Mouse (Mus musculus) neural tube, embryonic 12.5 days (tissue): ENCODE measurements at regions not wholly inside any gene's neighbourhood (a gene's known extent, or its start where the extent isn't known, plus 50 kb on each side); places are given as distances from the start of the nearest gene placed in this dataset.

Experiments
- ATAC-seq: fragments of 200-750 bp; cut with Nextera tagmentation; 2 replicates; pipeline ENCODE4 v1.8.0; 2017; ENCODE audit warnings: low read depth, mild to moderate bottlenecking, moderate TSS enrichment, moderate library complexity; ENCODE audit not compliant: low FRiP score
- H3K27ac ChIP-seq: fragments of 300-500 bp; sonication (generic); 2 replicates; pipeline ENCODE4 v1.5.1; 2016
- H3K27me3 ChIP-seq: fragments of 300-500 bp; sonication (generic); replicated peaks from 2 replicates; pipeline ENCODE4 v1.6.1; 2016; ENCODE audit warnings: mild to moderate bottlenecking
- H3K36me3 ChIP-seq: fragments of 300-500 bp; sonication (generic); 2 replicates; pipeline ENCODE4 v1.6.1; 2016; ENCODE audit warnings: mild to moderate bottlenecking
- H3K4me1 ChIP-seq: fragments of 300-500 bp; sonication (generic); 2 replicates; pipeline ENCODE4 v1.6.1; 2016
- H3K4me2 ChIP-seq: fragments of 300-500 bp; sonication (generic); replicated peaks from 2 replicates; pipeline ENCODE4 v1.6.1; 2016; ENCODE audit warnings: mild to moderate bottlenecking
- H3K4me3 ChIP-seq: fragments of 300-500 bp; sonication (generic); 2 replicates; pipeline ENCODE4 v1.5.1; 2016
- H3K9ac ChIP-seq: fragments of 300-500 bp; sonication (generic); 2 replicates; pipeline ENCODE4 v1.6.1; 2016; ENCODE audit warnings: mild to moderate bottlenecking
- H3K9me3 ChIP-seq: fragments of 300-500 bp; sonication (generic); 2 replicates; pipeline ENCODE4 v1.6.1; 2016; ENCODE audit warnings: mild to moderate bottlenecking
- WGBS: fragments of 180-500 bp; shearing (Covaris S2); methylation state at CpG from one replicate; pipeline ENCODE4 v1.1.7; 2016; 5-methylcytosine and 5-hydroxymethylcytosine counted together

DNA sequence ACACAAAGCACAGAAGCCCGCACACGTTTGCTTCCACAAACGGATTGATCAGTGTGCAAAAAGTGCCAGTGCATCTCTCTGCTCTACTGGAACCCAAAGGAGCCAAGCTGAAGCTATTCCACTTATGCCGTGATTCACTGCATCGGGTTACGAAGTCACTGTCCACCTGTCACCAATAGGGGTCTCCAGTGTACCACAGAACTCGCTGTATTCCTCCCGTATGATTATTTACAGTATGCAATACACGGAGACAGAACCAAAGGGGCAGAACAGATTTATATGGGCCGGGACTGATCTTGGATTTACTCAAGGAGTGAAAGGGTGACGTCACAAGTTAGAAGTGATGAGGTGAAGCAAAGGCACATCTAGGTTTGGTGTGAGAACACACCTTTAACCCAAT is 155.5 kb upstream of the Atp5g3 start:
- no peaks in the 10 kb centered on the region for H3K36me3 ChIP-seq
- H3K4me2 ChIP-seq, result peak overlapping the region; percentile 32; the same call in 1 of the 2 replicates
- H3K9me3 ChIP-seq, result no peaks in the 10 kb centered on the region
- WGBS, result 4% methylated on average over 11 of the region's 11 CpGs
- H3K4me1 ChIP-seq, result 0 out of 2 replicates have a peak, but pooled peaks cover 5% of the 10 kb centered on the region
- no peak overlapping the region for H3K4me3 ChIP-seq
- H3K27me3 ChIP-seq, result peaks cover 4% of the 10 kb centered on the region; the same call in 1 of the 2 replicates
- ATAC-seq, result peak; percentile 41; the same call in 1 of the 2 replicates
- H3K9ac ChIP-seq, result no peak overlapping the region
- no peak overlapping the region for H3K27ac ChIP-seq

GRCm38 (mm10) chr2:74064369-74064768 is 153.2 kb upstream of the Atp5g3 start:
- no peak overlapping the region for H3K4me3 ChIP-seq

GRCm38 (mm10) chr2:74063777-74064176 is 152.7 kb upstream of the Atp5g3 start:
- no peak overlapping the region; the same call in 1 of the 2 replicates for H3K27ac ChIP-seq
- H3K9ac ChIP-seq, result no peak overlapping the region
- 0 out of 2 replicates have a peak, but pooled peaks cover 5% of the 10 kb centered on the region for H3K4me1 ChIP-seq
- peak; percentile 93 for ATAC-seq
- H3K9me3 ChIP-seq, result no peaks in the 10 kb centered on the region
- no peaks in the 10 kb centered on the region for H3K36me3 ChIP-seq
- peaks cover 4% of the 10 kb centered on the region; the same call in 1 of the 2 replicates for H3K27me3 ChIP-seq
- no peak overlapping the region for H3K4me3 ChIP-seq
- WGBS, result 39% methylated on average over 15 of the region's 15 CpGs
- peak overlapping the region; percentile 39 for H3K4me2 ChIP-seq

More at GRCm38 (mm10) chr2:74064369-74064768, 153.2 kb upstream of the Atp5g3 start:
- no peaks in the 10 kb centered on the region for H3K9me3 ChIP-seq
- peak; percentile 3; the same call in 1 of the 2 replicates for ATAC-seq
- H3K36me3 ChIP-seq, result no peaks in the 10 kb centered on the region
- no peak overlapping the region for H3K9ac ChIP-seq
- peaks cover 4% of the 10 kb centered on the region; the same call in 1 of the 2 replicates for H3K27me3 ChIP-seq
- WGBS, result 33% methylated on average over 9 of the region's 9 CpGs
- 0 out of 2 replicates have a peak, but pooled peaks cover 5% of the 10 kb centered on the region for H3K4me1 ChIP-seq
- H3K4me2 ChIP-seq, result peak overlapping the region; percentile 39; the same call in 1 of the 2 replicates
- no peak overlapping the region for H3K27ac ChIP-seq

DNA sequence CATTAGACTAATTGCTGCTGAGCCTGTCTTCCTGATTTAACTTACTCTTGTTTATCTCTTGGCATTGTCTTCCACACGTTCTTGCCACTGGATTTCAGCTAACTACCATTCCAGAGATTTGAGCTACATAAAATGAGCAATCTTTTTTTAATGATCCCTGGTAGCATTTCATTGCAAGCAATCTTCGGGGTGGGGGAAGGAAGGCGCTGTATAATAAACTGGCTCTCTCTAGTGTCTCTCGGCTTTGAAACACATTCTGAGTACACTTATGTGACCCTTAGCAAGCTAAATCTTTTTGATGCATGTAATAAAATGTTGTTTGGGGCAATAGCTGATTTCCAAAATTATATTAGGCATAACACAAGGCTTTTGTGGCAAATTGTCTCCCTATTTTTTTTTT is 152.2 kb upstream of the Atp5g3 start:
- H3K27me3 ChIP-seq, result peaks cover 4% of the 10 kb centered on the region; the same call in 1 of the 2 replicates
- no peaks in the 10 kb centered on the region for H3K9me3 ChIP-seq
- H3K4me1 ChIP-seq, result 0 out of 2 replicates have a peak, but pooled peaks cover 5% of the 10 kb centered on the region
- H3K9ac ChIP-seq, result no peak overlapping the region
- no peak for ATAC-seq
- no peak overlapping the region for H3K4me3 ChIP-seq
- no peak overlapping the region for H3K27ac ChIP-seq
- H3K4me2 ChIP-seq, result peak overlapping the region; percentile 39
- WGBS, result 61% methylated on average over 4 of the region's 4 CpGs
- no peaks in the 10 kb centered on the region for H3K36me3 ChIP-seq

DNA sequence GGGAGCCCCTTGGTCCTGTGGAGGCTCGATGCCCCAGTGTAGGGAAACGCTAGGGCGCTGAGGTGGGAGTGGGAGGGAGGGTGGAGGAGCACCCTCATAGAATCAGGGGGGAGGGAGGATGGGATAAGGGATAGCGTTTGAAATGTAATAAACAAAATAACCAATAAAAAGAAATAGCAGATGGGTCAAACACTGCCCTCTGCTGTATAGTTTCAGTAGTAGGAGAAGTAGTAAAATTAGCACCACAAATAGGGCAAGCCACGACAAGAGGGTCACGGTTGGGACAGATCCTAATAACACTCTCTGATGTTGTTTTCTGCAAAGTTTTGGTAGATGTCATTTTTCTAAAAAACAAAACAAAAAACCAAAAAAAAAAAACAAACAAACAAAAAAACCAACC is 131.3 kb upstream of the Atp5g3 start:
- no peak overlapping the region for H3K27ac ChIP-seq
- no peaks in the 10 kb centered on the region for H3K4me1 ChIP-seq
- WGBS, result 69% methylated on average over 6 of the region's 6 CpGs
- no peak overlapping the region for H3K4me2 ChIP-seq
- H3K36me3 ChIP-seq, result no peaks in the 10 kb centered on the region
- H3K9ac ChIP-seq, result no peak overlapping the region
- no peak overlapping the region for H3K4me3 ChIP-seq
- no peaks in the 10 kb centered on the region for H3K27me3 ChIP-seq
- no peaks in the 10 kb centered on the region for H3K9me3 ChIP-seq
- no peak for ATAC-seq

DNA sequence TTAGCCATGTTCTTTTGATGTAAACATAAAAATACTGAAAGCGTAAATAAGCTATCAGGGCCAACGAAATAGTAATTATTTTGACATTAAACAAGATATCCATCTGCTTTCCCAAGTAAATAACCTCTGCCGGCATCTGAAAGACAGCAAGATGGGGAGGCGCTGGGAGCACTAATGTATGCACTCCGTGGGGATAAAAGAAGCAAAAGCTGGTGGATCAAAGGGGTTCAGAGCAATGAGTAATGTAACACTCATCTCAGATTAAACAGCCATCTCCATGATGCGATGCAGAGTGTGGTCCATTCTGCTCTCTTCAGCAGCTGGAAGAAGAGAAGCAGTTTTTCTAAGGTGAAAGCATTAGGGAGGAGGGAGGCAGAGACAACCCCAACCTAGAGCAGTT is 128.5 kb upstream of the Atp5g3 start:
- no peak overlapping the region for H3K27ac ChIP-seq
- H3K9ac ChIP-seq, result no peak overlapping the region
- WGBS, result 59% methylated on average over 6 of the region's 6 CpGs
- H3K4me2 ChIP-seq, result no peak overlapping the region
- no peak overlapping the region for H3K4me3 ChIP-seq
- no peaks in the 10 kb centered on the region for H3K36me3 ChIP-seq
- no peaks in the 10 kb centered on the region for H3K9me3 ChIP-seq
- ATAC-seq, result no peak
- H3K27me3 ChIP-seq, result no peaks in the 10 kb centered on the region
- H3K4me1 ChIP-seq, result no peaks in the 10 kb centered on the region

- H3K4me3 ChIP-seq, result no peak overlapping the region
- ATAC-seq, result no peak
- no peak overlapping the region for H3K4me2 ChIP-seq
- no peaks in the 10 kb centered on the region for H3K9me3 ChIP-seq
- no peaks in the 10 kb centered on the region for H3K4me1 ChIP-seq
- 91% methylated on average over 9 of the region's 9 CpGs for WGBS
- H3K27me3 ChIP-seq, result no peaks in the 10 kb centered on the region
- H3K27ac ChIP-seq, result no peak overlapping the region
- no peak overlapping the region for H3K9ac ChIP-seq
- no peaks in the 10 kb centered on the region for H3K36me3 ChIP-seq
Observed at GRCm38 (mm10) chr2:74036043-74036442, 124.9 kb upstream of the Atp5g3 start.

- WGBS, result 79% methylated on average over 11 of the region's 11 CpGs
- H3K36me3 ChIP-seq, result no peaks in the 10 kb centered on the region
- no peak overlapping the region for H3K9ac ChIP-seq
- no peak for ATAC-seq
- H3K4me1 ChIP-seq, result peaks cover 5% of the 10 kb centered on the region; the same call in 1 of the 2 replicates
- no peak overlapping the region for H3K27ac ChIP-seq
- no peaks in the 10 kb centered on the region for H3K27me3 ChIP-seq
- no peak overlapping the region for H3K4me2 ChIP-seq
- no peak overlapping the region for H3K4me3 ChIP-seq
- no peaks in the 10 kb centered on the region for H3K9me3 ChIP-seq
Observed at GRCm38 (mm10) chr2:74032177-74033021, 121.3 kb upstream of the Atp5g3 start.

- Histone ChIP-seq H3K9me3 (no peaks in the 10 kb centered on the region), H3K36me3 (no peaks in the 10 kb centered on the region), H3K4me2 (no peak overlapping the region), H3K4me3 (no peak overlapping the region), H3K4me1 (peaks cover 5% of the 10 kb centered on the region; the same call in 1 of the 2 replicates), H3K27me3 (no peaks in the 10 kb centered on the region), H3K27ac (no peak overlapping the region), H3K9ac (no peak overlapping the region)
- no peak for ATAC-seq
- 91% methylated on average over 9 of the region's 9 CpGs for WGBS
Observed at GRCm38 (mm10) chr2:74029938-74030337, 118.8 kb upstream of the Atp5g3 start.

DNA sequence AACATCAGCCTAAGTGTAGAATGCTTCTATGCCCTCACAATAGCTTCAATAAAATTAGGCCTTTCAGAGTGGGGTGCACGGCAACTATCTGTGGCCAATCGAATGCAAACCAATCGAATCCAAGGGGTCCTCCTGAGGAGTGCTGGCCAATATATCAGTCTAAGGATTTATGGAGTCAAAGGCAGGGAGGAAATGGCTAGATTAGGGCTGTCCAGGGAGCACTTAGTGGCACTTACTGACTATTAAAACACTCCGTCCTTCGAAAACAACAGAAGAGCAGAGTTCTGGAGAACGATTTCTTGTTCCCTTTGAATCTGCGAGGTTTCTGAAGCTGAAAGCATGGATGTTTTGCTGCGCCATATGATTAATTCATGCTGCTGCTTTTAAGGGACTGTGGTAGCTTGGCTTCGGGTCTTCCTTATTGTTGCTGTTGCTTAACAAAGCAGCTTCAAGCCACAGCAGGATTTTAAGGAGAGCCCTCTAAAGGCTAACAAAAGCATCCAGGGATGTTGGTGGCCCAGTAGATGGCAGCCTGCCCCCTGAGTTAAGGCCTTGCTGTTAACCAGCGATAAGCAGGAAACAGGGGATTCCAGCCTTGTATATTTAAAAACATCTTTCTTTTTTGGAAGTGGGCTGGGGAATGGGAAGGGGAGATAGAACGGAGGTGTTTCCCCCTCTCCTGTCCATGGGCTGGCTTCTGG is 116.4 kb upstream of the Atp5g3 start:
- Histone ChIP-seq H3K9me3 (no peaks in the 10 kb centered on the region), H3K4me3 (no peak overlapping the region), H3K27me3 (no peaks in the 10 kb centered on the region), H3K4me2 (peak overlapping the region; percentile 23; the same call in 1 of the 2 replicates), H3K4me1 (peaks cover 5% of the 10 kb centered on the region; the same call in 1 of the 2 replicates), H3K27ac (no peak overlapping the region), H3K36me3 (no peaks in the 10 kb centered on the region), H3K9ac (no peak overlapping the region; the same call in 1 of the 2 replicates)
- peak; percentile 29; the same call in 1 of the 2 replicates for ATAC-seq
- 32% methylated on average over 11 of the region's 11 CpGs for WGBS

GRCm38 (mm10) chr2:74015146-74015545 is 104.0 kb upstream of the Atp5g3 start:
- Histone ChIP-seq H3K9ac (no peak overlapping the region), H3K9me3 (no peaks in the 10 kb centered on the region), H3K27ac (no peak overlapping the region), H3K36me3 (no peaks in the 10 kb centered on the region), H3K4me3 (no peak overlapping the region), H3K27me3 (no peaks in the 10 kb centered on the region), H3K4me2 (no peak overlapping the region), H3K4me1 (no peaks in the 10 kb centered on the region)
- 85% methylated on average over 7 of the region's 7 CpGs for WGBS
- no peak for ATAC-seq

GRCm38 (mm10) chr2:74014201-74014600 is 103.1 kb upstream of the Atp5g3 start:
- H3K27ac ChIP-seq, result no peak overlapping the region
- H3K4me1 ChIP-seq, result no peaks in the 10 kb centered on the region
- no peak overlapping the region for H3K9ac ChIP-seq
- WGBS, result 93% methylated on average over 3 of the region's 3 CpGs
- H3K27me3 ChIP-seq, result no peaks in the 10 kb centered on the region
- no peak overlapping the region for H3K4me3 ChIP-seq
- H3K9me3 ChIP-seq, result no peaks in the 10 kb centered on the region; the same call in 1 of the 2 replicates
- no peak for ATAC-seq
- no peaks in the 10 kb centered on the region for H3K36me3 ChIP-seq
- H3K4me2 ChIP-seq, result no peak overlapping the region
